23 mouse cellular contexts compared by ENCODE assay signal in the genomic region with DNA sequence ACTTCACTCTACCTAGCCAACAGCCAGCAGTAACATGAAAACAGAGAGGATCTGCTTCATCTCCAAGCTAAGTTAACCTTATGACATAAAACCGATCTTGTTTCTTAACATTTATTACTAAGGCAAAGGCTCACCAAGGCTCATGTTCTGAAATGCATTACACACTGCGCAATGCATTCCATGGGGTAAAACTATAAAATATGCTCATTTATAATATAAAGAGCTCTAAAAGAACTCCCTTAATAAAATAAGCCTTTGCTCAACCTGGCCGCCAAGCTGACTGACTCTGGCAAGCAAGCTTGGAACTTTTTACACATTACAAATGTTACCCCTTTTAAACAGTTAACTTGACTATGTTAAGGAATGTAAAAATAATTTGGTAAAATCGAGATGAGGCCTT.
"Had no signal": no experiment of that assay in that cellular context is flagged by ENCODE, and none has a peak within 500 bp of the region (broad histone marks: within the 10 kb centered on the region; RNA-seq: fewer than 3 reads in every experiment).

No protein-coding gene starts in this region.

- H3K36me3 ChIP-seq: heart, embryonic 15.5 days; hindbrain, embryonic 13.5 days; hindbrain, embryonic 15.5 days; liver, embryonic 12.5 days had no signal

- ATAC-seq: hindbrain, postnatal 0 days; intestine, embryonic 16.5 days; liver, embryonic 12.5 days had no signal

- DNase-seq: gastrocnemius, postnatal 14 days; gastrocnemius, postnatal 36 days; heart, adult 2 months; heart, postnatal 14 days; heart, postnatal 36 days; kidney, adult 11 months; kidney, adult 2 months; kidney, adult 9 months; kidney, postnatal 14 days; kidney, postnatal 36 days; layer of hippocampus, adult 9-11 months had no signal

- H3K4me2 ChIP-seq: heart, embryonic 11.5 days; heart, embryonic 13.5 days; heart, embryonic 15.5 days; hindbrain, embryonic 13.5 days; hindbrain, embryonic 15.5 days; kidney, embryonic 15.5 days; liver, embryonic 12.5 days had no signal

- H3K4me3 ChIP-seq: heart, adult 2 months; heart, embryonic 13.5 days; heart, embryonic 15.5 days; hindbrain, embryonic 13.5 days; hindbrain, embryonic 15.5 days; kidney, embryonic 15.5 days; left cerebral cortex, adult 2 months; liver, embryonic 12.5 days had no signal

- H3K27me3 ChIP-seq: heart, embryonic 13.5 days; heart, embryonic 15.5 days; hindbrain, embryonic 13.5 days; hindbrain, embryonic 15.5 days; kidney, embryonic 15.5 days; liver, embryonic 12.5 days had no signal

- H3K9ac ChIP-seq: heart, embryonic 13.5 days; heart, embryonic 15.5 days; hindbrain, embryonic 13.5 days; hindbrain, embryonic 15.5 days; kidney, embryonic 15.5 days; liver, embryonic 12.5 days; liver, embryonic 14.5 days had no signal

- H3K4me1 ChIP-seq: heart, embryonic 13.5 days; heart, embryonic 15.5 days; liver, embryonic 12.5 days had no signal

- H3K9me3 ChIP-seq: heart, embryonic 13.5 days; heart, embryonic 15.5 days; hindbrain, embryonic 13.5 days; hindbrain, embryonic 15.5 days; kidney, embryonic 15.5 days; liver, embryonic 12.5 days had no signal

- H3K27ac ChIP-seq: heart, adult 2 months; heart, embryonic 13.5 days; heart, embryonic 15.5 days; hindbrain, embryonic 13.5 days; hindbrain, embryonic 15.5 days; hindbrain, postnatal 0 days; kidney, embryonic 15.5 days; kidney, postnatal 0 days; left cerebral cortex, adult 2 months; liver, embryonic 12.5 days; liver, embryonic 14.5 days had no signal
